Mouse (Mus musculus): ENCODE data around the gene Foxp1.

- TF ChIP-seq USF1 (IDR thresholded peaks at IDR 0.05; ENCODE audit: low read depth, low read length) (no peak), ZKSCAN1 (IDR thresholded peaks at IDR 0.05; ENCODE audit: low read depth, low read length) (no peak), TCF12 (IDR thresholded peaks at IDR 0.05; ENCODE audit: low read depth, low read length) (no peak), CTCF (IDR thresholded peaks at IDR 0.05 in 2 of 3, conservative IDR thresholded peaks at IDR 0.05 in 1 of 3; ENCODE audit: control insufficient read depth in 1 of 3, insufficient read depth in 1 of 3, low read depth in 2 of 3, low read length in 3 of 3, poor library complexity in 1 of 3, severe bottlenecking in 1 of 3) (no peak), E2F4 (IDR thresholded peaks at IDR 0.05; ENCODE audit: borderline replicate concordance, low read depth, low read length) (no peak), POLR2A (IDR thresholded peaks at IDR 0.05; ENCODE audit: control insufficient read depth in 1 of 2, insufficient read depth in 1 of 2, low read depth in 1 of 2, low read length in 2 of 2, poor library complexity in 1 of 2) (no peak), EP300 (IDR thresholded peaks at IDR 0.05; ENCODE audit: low read depth in 1 of 2, low read length in 2 of 2) (no peak), NELFE (IDR thresholded peaks at IDR 0.05; ENCODE audit: low read depth, low read length) (no peak)
These were observed 549.1 kb downstream of the Foxp1 start for GRCm38 (mm10) chr6:98973433-98973832.

Measured in MEL (cell line).